Mouse (Mus musculus): ENCODE results near the gene Rgs6. TPM values are rescaled to one million over a fixed set of nuclear protein-coding genes. Genes with fewer than 3 reads are reported as not detected.

Gene Rgs6
- polyA plus RNA-seq, 1 experiment from 2014 or later = 1.2 TPM

- Histone ChIP-seq H3K4me1 (replicated peaks; ENCODE audit: control insufficient read depth, insufficient read depth, low read length) (no peaks in the 10 kb centered on the region), H3K9ac (ENCODE audit: low read depth, low read length) (no peak overlapping the region), H3K4me3 (ENCODE audit: low read depth, low read length) (no peak overlapping the region), H3K4me2 (replicated peaks; ENCODE audit: low read depth) (no peak overlapping the region), H3K36me3 (ENCODE audit: control insufficient read depth, insufficient read depth) (no peaks in the 10 kb centered on the region), H3K27me3 (replicated peaks; ENCODE audit: control insufficient read depth, insufficient read depth, low read length) (no peaks in the 10 kb centered on the region), H3K27ac (ENCODE audit: low read depth, low read length) (no peak overlapping the region), H3K9me3 (ENCODE audit: control insufficient read depth) (no peaks in the 10 kb centered on the region)
- ATAC-seq = peak; percentile 43; the same call in 1 of the 2 replicates
- 33% methylated on average over 5 of the region's 5 CpGs for WGBS
- TF ChIP-seq CTCF (IDR thresholded peaks at IDR 0.05; ENCODE audit: low read depth) = peak; percentile 88
Observed at GRCm38 (mm10) chr12:83114396-83115053, 526.4 kb downstream of the Rgs6 start.

GRCm38 (mm10) chr12:83124111-83124510 is 536.0 kb downstream of the Rgs6 start:
- 59% methylated on average over 3 of the region's 3 CpGs for WGBS
- no peak for ATAC-seq
- Histone ChIP-seq H3K4me1 (replicated peaks; ENCODE audit: control insufficient read depth, insufficient read depth, low read length) (no peaks in the 10 kb centered on the region), H3K9ac (ENCODE audit: low read depth, low read length) (no peak overlapping the region), H3K27ac (ENCODE audit: low read depth, low read length) (no peak overlapping the region), H3K4me3 (ENCODE audit: low read depth, low read length) (no peak overlapping the region), H3K27me3 (replicated peaks; ENCODE audit: control insufficient read depth, insufficient read depth, low read length) (no peaks in the 10 kb centered on the region), H3K36me3 (ENCODE audit: control insufficient read depth, insufficient read depth) (no peaks in the 10 kb centered on the region), H3K9me3 (ENCODE audit: control insufficient read depth) (no peaks in the 10 kb centered on the region), H3K4me2 (replicated peaks; ENCODE audit: low read depth) (no peak overlapping the region)
- no peak for TF ChIP-seq CTCF (IDR thresholded peaks at IDR 0.05; ENCODE audit: low read depth)

- Histone ChIP-seq H3K27ac (ENCODE audit: low read depth, low read length) (no peak overlapping the region), H3K36me3 (ENCODE audit: control insufficient read depth, insufficient read depth) (no peaks in the 10 kb centered on the region), H3K9ac (ENCODE audit: low read depth, low read length) (no peak overlapping the region), H3K9me3 (ENCODE audit: control insufficient read depth) (no peaks in the 10 kb centered on the region), H3K27me3 (replicated peaks; ENCODE audit: control insufficient read depth, insufficient read depth, low read length) (no peaks in the 10 kb centered on the region), H3K4me2 (replicated peaks; ENCODE audit: low read depth) (no peak overlapping the region), H3K4me3 (ENCODE audit: low read depth, low read length) (no peak overlapping the region), H3K4me1 (replicated peaks; ENCODE audit: control insufficient read depth, insufficient read depth, low read length) (no peaks in the 10 kb centered on the region)
- 67% methylated on average over 4 of the region's 4 CpGs for WGBS
- 0 out of 2 replicates have a peak, but pooled peaks have one; percentile 4 for TF ChIP-seq CTCF (IDR thresholded peaks at IDR 0.05; ENCODE audit: low read depth)
- no peak for ATAC-seq
Observed at GRCm38 (mm10) chr12:83125284-83125683, 537.2 kb downstream of the Rgs6 start.

DNA sequence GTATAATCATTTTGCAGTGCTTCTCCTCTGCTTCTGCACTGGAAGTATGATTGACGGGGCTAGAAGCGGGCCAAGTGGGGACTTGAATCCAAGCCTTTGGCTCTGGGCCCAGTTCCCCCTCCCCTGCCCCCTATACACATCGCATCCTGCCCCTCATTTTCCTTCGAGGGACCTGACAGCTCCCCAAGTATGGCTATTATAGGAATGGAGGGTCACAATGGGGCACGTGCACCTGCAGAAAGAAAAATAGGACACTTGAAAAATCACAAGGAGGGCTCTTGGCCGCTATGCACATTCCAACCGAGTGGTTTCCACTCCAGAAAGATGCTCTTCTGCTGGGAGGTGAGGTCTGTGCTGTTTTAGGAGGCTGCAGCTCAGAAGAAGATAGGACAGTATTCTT is 538.8 kb downstream of the Rgs6 start:
- Histone ChIP-seq H3K36me3 (ENCODE audit: control insufficient read depth, insufficient read depth) (no peaks in the 10 kb centered on the region), H3K9ac (ENCODE audit: low read depth, low read length) (no peak overlapping the region), H3K9me3 (ENCODE audit: control insufficient read depth) (no peaks in the 10 kb centered on the region), H3K4me2 (replicated peaks; ENCODE audit: low read depth) (no peak overlapping the region), H3K4me3 (ENCODE audit: low read depth, low read length) (no peak overlapping the region), H3K4me1 (replicated peaks; ENCODE audit: control insufficient read depth, insufficient read depth, low read length) (no peaks in the 10 kb centered on the region), H3K27ac (ENCODE audit: low read depth, low read length) (no peak overlapping the region), H3K27me3 (replicated peaks; ENCODE audit: control insufficient read depth, insufficient read depth, low read length) (no peaks in the 10 kb centered on the region)
- WGBS = 78% methylated on average over 7 of the region's 7 CpGs
- no peak for ATAC-seq
- no peak for TF ChIP-seq CTCF (IDR thresholded peaks at IDR 0.05; ENCODE audit: low read depth)

DNA sequence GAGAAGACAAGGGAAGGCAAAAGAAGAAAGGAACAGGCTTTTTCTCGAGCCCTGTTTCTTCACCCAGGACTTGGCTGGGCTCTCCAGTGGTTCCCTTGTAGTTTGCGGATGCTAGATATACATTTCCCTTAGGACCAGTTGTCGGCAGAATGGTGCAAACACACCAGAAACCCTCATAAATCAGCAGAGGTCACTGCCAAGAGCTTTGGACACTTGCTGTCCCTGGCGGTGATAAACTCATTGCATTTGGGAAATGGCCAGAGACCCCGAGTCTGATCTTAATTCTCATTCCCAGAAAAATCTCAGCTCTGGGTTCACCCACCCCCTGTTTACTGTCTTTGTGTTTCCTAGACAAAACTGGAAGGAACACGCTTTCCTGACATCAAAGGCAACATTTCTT is 539.9 kb downstream of the Rgs6 start:
- Histone ChIP-seq H3K4me3 (ENCODE audit: low read depth, low read length) (no peak overlapping the region), H3K36me3 (ENCODE audit: control insufficient read depth, insufficient read depth) (no peaks in the 10 kb centered on the region), H3K4me1 (replicated peaks; ENCODE audit: control insufficient read depth, insufficient read depth, low read length) (no peaks in the 10 kb centered on the region), H3K27me3 (replicated peaks; ENCODE audit: control insufficient read depth, insufficient read depth, low read length) (no peaks in the 10 kb centered on the region), H3K27ac (ENCODE audit: low read depth, low read length) (no peak overlapping the region), H3K9ac (ENCODE audit: low read depth, low read length) (no peak overlapping the region), H3K4me2 (replicated peaks; ENCODE audit: low read depth) (no peak overlapping the region), H3K9me3 (ENCODE audit: control insufficient read depth) (no peaks in the 10 kb centered on the region)
- no peak for ATAC-seq
- no peak for TF ChIP-seq CTCF (IDR thresholded peaks at IDR 0.05; ENCODE audit: low read depth)
- 52% methylated on average over 6 of the region's 6 CpGs for WGBS

DNA sequence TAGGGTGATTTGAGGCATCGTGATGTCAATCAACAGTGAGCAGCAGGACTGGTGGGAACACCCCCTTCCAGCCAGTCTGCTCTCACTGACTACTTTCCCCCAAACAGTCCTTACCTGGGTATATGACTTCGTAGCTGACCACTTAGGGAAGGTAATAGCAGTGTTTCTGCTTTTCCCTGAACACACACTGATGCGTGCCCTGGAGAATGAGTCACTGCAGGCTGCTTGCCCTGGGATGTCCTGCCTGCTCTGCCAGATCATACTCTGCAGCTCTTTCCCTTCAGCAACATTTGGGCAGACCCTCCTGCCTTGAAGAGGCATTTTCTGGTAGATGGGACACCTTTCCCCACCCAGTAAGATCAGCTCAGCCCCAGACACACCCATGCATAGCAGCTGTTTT is 540.5 kb downstream of the Rgs6 start:
- H3K36me3 ChIP-seq (ENCODE audit: control insufficient read depth, insufficient read depth) = no peaks in the 10 kb centered on the region
- 71% methylated on average over 3 of the region's 3 CpGs for WGBS
- H3K4me1 ChIP-seq (replicated peaks; ENCODE audit: control insufficient read depth, insufficient read depth, low read length) = no peaks in the 10 kb centered on the region
- no peak overlapping the region for H3K4me2 ChIP-seq (replicated peaks; ENCODE audit: low read depth)
- H3K27me3 ChIP-seq (replicated peaks; ENCODE audit: control insufficient read depth, insufficient read depth, low read length) = no peaks in the 10 kb centered on the region
- H3K27ac ChIP-seq (ENCODE audit: low read depth, low read length) = no peak overlapping the region
- no peak overlapping the region for H3K4me3 ChIP-seq (ENCODE audit: low read depth, low read length)
- ATAC-seq = no peak
- H3K9ac ChIP-seq (ENCODE audit: low read depth, low read length) = no peak overlapping the region
- H3K9me3 ChIP-seq (ENCODE audit: control insufficient read depth) = no peaks in the 10 kb centered on the region
- no peak for TF ChIP-seq CTCF (IDR thresholded peaks at IDR 0.05; ENCODE audit: low read depth)
